Mouse (Mus musculus): ENCODE results near the gene Adora1. TPM values are rescaled to one million over a fixed set of nuclear protein-coding genes. Genes with fewer than 3 reads are reported as not detected.

Gene Adora1
- polyA plus RNA-seq, 1 experiment from 2014 or later: 2.0 TPM

Other genes starting within 250 kb of the Adora1 start
- 147 and 186 TPM in 2 replicates for gene Fmod, start 198.2 kb downstream of the Adora1 start, polyA plus RNA-seq (2015; fragmentation: Nextera tagmentation; extraction: Ambion mirVana)
- 30.9 and 35.1 TPM in 2 replicates for gene Btg2, start 156.3 kb downstream of the Adora1 start, polyA plus RNA-seq (2015; fragmentation: Nextera tagmentation; extraction: Ambion mirVana)
- 0.50 and 0.59 TPM in 2 replicates for gene Chit1, start 124.2 kb downstream of the Adora1 start, polyA plus RNA-seq (2015; fragmentation: Nextera tagmentation; extraction: Ambion mirVana)
- 9.8 and 13.6 TPM in 2 replicates for gene Chil1, start 53.3 kb downstream of the Adora1 start, polyA plus RNA-seq (2015; fragmentation: Nextera tagmentation; extraction: Ambion mirVana)
- 55.8 and 102 TPM in 2 replicates for gene Mybph, start 42.0 kb downstream of the Adora1 start, polyA plus RNA-seq (2015; fragmentation: Nextera tagmentation; extraction: Ambion mirVana)
- gene Myog, start 54.6 kb upstream of the Adora1 start, polyA plus RNA-seq (2015; fragmentation: Nextera tagmentation; extraction: Ambion mirVana): 117 and 227 TPM in 2 replicates
- gene Ppfia4, start 97.5 kb upstream of the Adora1 start, polyA plus RNA-seq (2015; fragmentation: Nextera tagmentation; extraction: Ambion mirVana): 7.5 and 11.1 TPM in 2 replicates
- 80.2 and 80.3 TPM in 2 replicates for gene Tmem183a, start 126.5 kb upstream of the Adora1 start, polyA plus RNA-seq (2015; fragmentation: Nextera tagmentation; extraction: Ambion mirVana)
- not detected in 2 replicates for gene 4933406M09Rik, start 150.5 kb upstream of the Adora1 start, polyA plus RNA-seq (2015; fragmentation: Nextera tagmentation; extraction: Ambion mirVana)
- gene Cyb5r1, start 170.1 kb upstream of the Adora1 start, polyA plus RNA-seq (2015; fragmentation: Nextera tagmentation; extraction: Ambion mirVana): 38.8 and 44.2 TPM in 2 replicates
- 102 and 109 TPM in 2 replicates for gene Adipor1, start 179.9 kb upstream of the Adora1 start, polyA plus RNA-seq (2015; fragmentation: Nextera tagmentation; extraction: Ambion mirVana)
- 22.1 and 25.9 TPM in 2 replicates for gene Klhl12, start 220.1 kb upstream of the Adora1 start, polyA plus RNA-seq (2015; fragmentation: Nextera tagmentation; extraction: Ambion mirVana)